Mouse (Mus musculus): ENCODE measurements at regions not wholly inside any gene's neighbourhood (a gene's known extent, or its start where the extent isn't known, plus 50 kb on each side); places are given as distances from the start of the nearest gene placed in this dataset.

DNA sequence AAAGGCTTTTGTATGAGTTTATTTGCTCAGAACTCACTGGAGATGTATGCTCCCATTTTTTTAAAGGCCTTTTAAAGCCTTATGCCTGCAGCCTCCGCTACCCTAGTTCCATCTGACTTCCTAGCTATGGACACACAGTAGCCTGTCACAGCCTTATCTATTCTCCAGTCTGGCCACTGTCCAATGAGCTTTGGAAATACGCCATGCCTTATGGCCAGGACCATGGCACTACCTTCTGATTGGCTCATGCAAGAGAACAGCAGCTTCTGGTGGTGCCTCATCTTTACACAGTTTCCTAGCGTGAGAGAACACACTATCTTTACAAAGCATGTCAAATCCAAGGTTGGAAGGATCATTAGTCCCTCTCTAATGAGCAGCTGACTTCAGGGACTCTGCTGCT, 424.1 kb upstream of the Zdhhc25 start:
- Histone ChIP-seq H3K36me3 (ENCODE audit: control insufficient read depth, insufficient read depth, low read length) (no peaks in the 10 kb centered on the region), H3K4me1 (ENCODE audit: control insufficient read depth, insufficient read depth, low read length) (no peaks in the 10 kb centered on the region), H3K27ac (ENCODE audit: low read length) (no peak overlapping the region), H3K4me2 (replicated peaks; ENCODE audit: low read depth, low read length) (no peak overlapping the region), H3K9me3 (ENCODE audit: control insufficient read depth, low read depth, low read length) (no peaks in the 10 kb centered on the region), H3K4me3 (ENCODE audit: low read depth, low read length) (no peak overlapping the region), H3K9ac (replicated peaks; ENCODE audit: low read depth, low read length) (no peak overlapping the region), H3K27me3 (ENCODE audit: control insufficient read depth, insufficient read depth, low read length) (no peaks in the 10 kb centered on the region)
- no peak for ATAC-seq (ENCODE audit: insufficient number of reproducible peaks, insufficient read depth, low FRiP score, low read depth)
- 75% methylated on average over 3 of the region's 3 CpGs for WGBS

DNA sequence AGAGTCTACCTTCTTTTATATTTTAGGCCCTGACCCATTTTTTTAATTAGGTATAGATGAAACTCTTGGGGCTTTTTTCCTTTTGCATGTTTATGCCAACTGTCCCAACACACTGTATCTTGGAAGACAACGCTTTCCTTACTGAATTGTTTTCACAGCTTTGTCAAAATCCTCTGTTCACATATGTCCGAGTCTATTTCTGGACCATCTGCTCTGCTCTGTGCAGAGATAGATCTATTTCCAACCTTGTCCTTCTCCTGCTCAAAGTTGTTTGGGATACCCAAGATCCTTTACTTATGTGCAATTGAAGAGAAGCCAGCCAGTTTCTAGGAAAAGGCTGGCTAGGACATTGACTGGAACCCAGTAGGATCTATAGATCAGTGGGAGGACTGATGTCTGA, 403.6 kb upstream of the Zdhhc25 start:
- no peak overlapping the region for H3K27ac ChIP-seq (ENCODE audit: low read length)
- no peak overlapping the region for H3K9ac ChIP-seq (replicated peaks; ENCODE audit: low read depth, low read length)
- 93% methylated on average over 2 of the region's 2 CpGs for WGBS
- H3K4me3 ChIP-seq (ENCODE audit: low read depth, low read length), result no peak overlapping the region
- no peak for ATAC-seq (ENCODE audit: insufficient number of reproducible peaks, insufficient read depth, low FRiP score, low read depth)
- H3K4me1 ChIP-seq (ENCODE audit: control insufficient read depth, insufficient read depth, low read length), result no peaks in the 10 kb centered on the region
- no peak overlapping the region for H3K4me2 ChIP-seq (replicated peaks; ENCODE audit: low read depth, low read length)
- H3K27me3 ChIP-seq (ENCODE audit: control insufficient read depth, insufficient read depth, low read length), result no peaks in the 10 kb centered on the region
- H3K9me3 ChIP-seq (ENCODE audit: control insufficient read depth, low read depth, low read length), result no peaks in the 10 kb centered on the region
- H3K36me3 ChIP-seq (ENCODE audit: control insufficient read depth, insufficient read depth, low read length), result no peaks in the 10 kb centered on the region

DNA sequence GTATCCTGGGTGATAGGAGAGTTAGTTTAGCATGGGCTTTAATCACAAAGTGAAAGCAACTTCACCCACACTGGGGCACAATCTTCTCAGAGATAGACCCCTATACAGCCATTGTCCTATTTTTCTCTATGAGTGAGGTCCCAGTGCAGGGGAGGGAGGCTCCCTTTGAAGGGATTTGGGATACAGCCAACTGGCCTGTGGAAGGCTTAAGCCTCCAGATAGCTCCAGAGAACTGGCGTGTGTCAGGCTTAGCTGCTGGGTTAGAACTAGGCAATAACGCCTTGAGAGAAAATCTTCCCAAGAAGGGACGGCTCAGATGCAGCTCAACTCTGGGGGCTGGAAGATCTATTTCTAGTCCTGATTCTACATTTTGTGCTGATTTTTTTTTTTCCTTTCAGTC, 397.4 kb upstream of the Zdhhc25 start:
- H3K27ac ChIP-seq (ENCODE audit: low read length), result no peak overlapping the region
- no peaks in the 10 kb centered on the region for H3K36me3 ChIP-seq (ENCODE audit: control insufficient read depth, insufficient read depth, low read length)
- H3K4me1 ChIP-seq (ENCODE audit: control insufficient read depth, insufficient read depth, low read length), result no peaks in the 10 kb centered on the region
- no peak overlapping the region for H3K4me2 ChIP-seq (replicated peaks; ENCODE audit: low read depth, low read length)
- no peaks in the 10 kb centered on the region for H3K9me3 ChIP-seq (ENCODE audit: control insufficient read depth, low read depth, low read length)
- ATAC-seq (ENCODE audit: insufficient number of reproducible peaks, insufficient read depth, low FRiP score, low read depth), result no peak
- no peak overlapping the region for H3K9ac ChIP-seq (replicated peaks; ENCODE audit: low read depth, low read length)
- 63% methylated on average over 3 of the region's 3 CpGs for WGBS
- no peaks in the 10 kb centered on the region for H3K27me3 ChIP-seq (ENCODE audit: control insufficient read depth, insufficient read depth, low read length)
- no peak overlapping the region for H3K4me3 ChIP-seq (ENCODE audit: low read depth, low read length)

DNA sequence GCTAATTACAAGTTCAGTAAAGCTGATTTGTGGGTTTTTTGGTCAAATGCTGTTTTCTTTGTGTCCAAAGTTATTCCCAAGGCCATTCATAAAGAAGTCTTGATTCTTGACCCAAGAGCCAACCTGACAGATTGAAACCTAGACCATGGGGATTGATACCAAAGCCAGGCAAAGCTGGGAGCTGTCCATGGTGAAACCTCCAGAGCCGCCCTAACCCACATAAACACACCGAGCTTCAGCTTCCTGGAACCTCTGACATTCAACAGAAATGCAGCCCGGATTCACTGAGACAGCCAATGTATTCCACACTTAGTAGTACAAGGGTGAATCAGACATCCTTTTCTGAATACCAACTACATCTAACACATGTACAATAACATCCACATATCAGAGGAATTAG, 386.7 kb upstream of the Zdhhc25 start:
- no peaks in the 10 kb centered on the region for H3K36me3 ChIP-seq (ENCODE audit: control insufficient read depth, insufficient read depth, low read length)
- no peak overlapping the region for H3K4me2 ChIP-seq (replicated peaks; ENCODE audit: low read depth, low read length)
- H3K27ac ChIP-seq (ENCODE audit: low read length), result no peak overlapping the region
- no peak overlapping the region for H3K9ac ChIP-seq (replicated peaks; ENCODE audit: low read depth, low read length)
- no peaks in the 10 kb centered on the region for H3K4me1 ChIP-seq (ENCODE audit: control insufficient read depth, insufficient read depth, low read length)
- ATAC-seq (ENCODE audit: insufficient number of reproducible peaks, insufficient read depth, low FRiP score, low read depth), result no peak
- WGBS, result 28% methylated on average over 3 of the region's 3 CpGs
- H3K4me3 ChIP-seq (ENCODE audit: low read depth, low read length), result no peak overlapping the region
- H3K27me3 ChIP-seq (ENCODE audit: control insufficient read depth, insufficient read depth, low read length), result no peaks in the 10 kb centered on the region
- H3K9me3 ChIP-seq (ENCODE audit: control insufficient read depth, low read depth, low read length), result no peaks in the 10 kb centered on the region

DNA sequence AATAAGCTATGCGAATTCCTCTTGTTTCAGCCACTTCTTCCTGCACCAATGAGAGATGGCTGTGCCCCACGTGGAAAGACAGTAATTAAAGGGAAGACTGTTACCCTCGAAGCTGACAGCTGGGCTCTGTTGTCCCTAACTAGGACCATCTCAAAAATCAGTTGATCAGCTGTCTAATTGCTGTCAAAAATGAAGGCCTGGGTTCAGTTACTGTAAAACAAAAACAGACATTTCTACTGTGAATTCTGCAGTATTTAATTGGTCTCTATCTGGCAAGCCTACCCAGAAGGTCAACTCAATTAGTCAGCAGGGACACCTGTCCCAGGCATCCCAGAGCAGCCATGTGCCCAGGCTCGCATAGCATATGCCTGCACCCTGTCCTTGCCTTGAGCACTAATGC, 385.8 kb upstream of the Zdhhc25 start:
- no peak overlapping the region for H3K4me3 ChIP-seq (ENCODE audit: low read depth, low read length)
- no peaks in the 10 kb centered on the region for H3K9me3 ChIP-seq (ENCODE audit: control insufficient read depth, low read depth, low read length)
- H3K36me3 ChIP-seq (ENCODE audit: control insufficient read depth, insufficient read depth, low read length), result no peaks in the 10 kb centered on the region
- WGBS, result 52% methylated on average over 4 of the region's 4 CpGs
- no peaks in the 10 kb centered on the region for H3K27me3 ChIP-seq (ENCODE audit: control insufficient read depth, insufficient read depth, low read length)
- no peak for ATAC-seq (ENCODE audit: insufficient number of reproducible peaks, insufficient read depth, low FRiP score, low read depth)
- no peak overlapping the region for H3K4me2 ChIP-seq (replicated peaks; ENCODE audit: low read depth, low read length)
- no peak overlapping the region for H3K9ac ChIP-seq (replicated peaks; ENCODE audit: low read depth, low read length)
- no peak overlapping the region for H3K27ac ChIP-seq (ENCODE audit: low read length)
- no peaks in the 10 kb centered on the region for H3K4me1 ChIP-seq (ENCODE audit: control insufficient read depth, insufficient read depth, low read length)

DNA sequence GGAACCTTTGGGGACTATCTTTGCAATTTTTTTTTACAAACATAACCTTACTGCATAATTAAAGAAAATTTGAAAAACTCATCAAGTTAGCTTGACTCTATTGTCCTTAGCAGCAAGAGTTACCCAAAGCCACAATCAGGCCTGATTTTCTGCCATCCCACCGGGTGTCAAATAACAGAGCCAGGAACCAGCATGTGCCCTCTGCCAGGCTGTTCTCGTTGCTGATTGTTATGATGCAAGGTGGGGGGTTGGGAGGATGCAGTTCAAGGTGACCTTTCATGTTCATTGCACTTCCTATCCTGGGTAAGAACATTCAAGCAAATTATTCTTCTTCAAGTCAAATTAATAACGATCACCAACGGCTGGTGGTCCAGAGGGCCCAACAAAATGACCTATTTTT, 370.6 kb upstream of the Zdhhc25 start:
- 67% methylated on average over 4 of the region's 4 CpGs for WGBS
- Histone ChIP-seq H3K4me1 (ENCODE audit: control insufficient read depth, insufficient read depth, low read length) (no peaks in the 10 kb centered on the region), H3K9me3 (ENCODE audit: control insufficient read depth, low read depth, low read length) (no peaks in the 10 kb centered on the region), H3K4me3 (ENCODE audit: low read depth, low read length) (no peak overlapping the region), H3K36me3 (ENCODE audit: control insufficient read depth, insufficient read depth, low read length) (no peaks in the 10 kb centered on the region), H3K9ac (replicated peaks; ENCODE audit: low read depth, low read length) (no peak overlapping the region), H3K27me3 (ENCODE audit: control insufficient read depth, insufficient read depth, low read length) (no peaks in the 10 kb centered on the region), H3K27ac (ENCODE audit: low read length) (no peak overlapping the region), H3K4me2 (replicated peaks; ENCODE audit: low read depth, low read length) (no peak overlapping the region)
- no peak for ATAC-seq (ENCODE audit: insufficient number of reproducible peaks, insufficient read depth, low FRiP score, low read depth)

DNA sequence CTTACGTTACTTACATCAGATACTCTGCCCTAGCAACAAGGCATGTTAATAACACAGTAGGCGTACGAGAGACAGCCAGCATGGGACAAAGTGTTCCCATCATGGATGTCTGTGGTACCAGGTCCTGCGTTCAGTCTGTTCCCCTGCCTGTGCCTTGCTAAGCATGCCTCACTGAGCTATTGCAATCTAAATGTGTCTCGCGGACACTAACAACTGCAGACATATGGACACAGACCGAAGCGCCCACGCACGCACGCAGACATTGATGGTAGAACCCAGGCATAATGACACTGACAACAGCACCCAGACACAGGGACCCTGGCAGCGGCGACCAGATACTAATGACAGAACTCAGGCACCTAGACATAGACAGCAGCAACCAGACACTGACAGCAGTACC, 355.5 kb upstream of the Zdhhc25 start:
- WGBS, result 86% methylated on average over 13 of the region's 13 CpGs
- Histone ChIP-seq H3K27ac (ENCODE audit: low read length) (no peak overlapping the region), H3K36me3 (ENCODE audit: control insufficient read depth, insufficient read depth, low read length) (no peaks in the 10 kb centered on the region), H3K9ac (replicated peaks; ENCODE audit: low read depth, low read length) (no peak overlapping the region), H3K4me1 (ENCODE audit: control insufficient read depth, insufficient read depth, low read length) (no peaks in the 10 kb centered on the region), H3K9me3 (ENCODE audit: control insufficient read depth, low read depth, low read length) (no peaks in the 10 kb centered on the region), H3K4me2 (replicated peaks; ENCODE audit: low read depth, low read length) (no peak overlapping the region), H3K27me3 (ENCODE audit: control insufficient read depth, insufficient read depth, low read length) (no peaks in the 10 kb centered on the region), H3K4me3 (ENCODE audit: low read depth, low read length) (no peak overlapping the region)
- no peak for ATAC-seq (ENCODE audit: insufficient number of reproducible peaks, insufficient read depth, low FRiP score, low read depth)

DNA sequence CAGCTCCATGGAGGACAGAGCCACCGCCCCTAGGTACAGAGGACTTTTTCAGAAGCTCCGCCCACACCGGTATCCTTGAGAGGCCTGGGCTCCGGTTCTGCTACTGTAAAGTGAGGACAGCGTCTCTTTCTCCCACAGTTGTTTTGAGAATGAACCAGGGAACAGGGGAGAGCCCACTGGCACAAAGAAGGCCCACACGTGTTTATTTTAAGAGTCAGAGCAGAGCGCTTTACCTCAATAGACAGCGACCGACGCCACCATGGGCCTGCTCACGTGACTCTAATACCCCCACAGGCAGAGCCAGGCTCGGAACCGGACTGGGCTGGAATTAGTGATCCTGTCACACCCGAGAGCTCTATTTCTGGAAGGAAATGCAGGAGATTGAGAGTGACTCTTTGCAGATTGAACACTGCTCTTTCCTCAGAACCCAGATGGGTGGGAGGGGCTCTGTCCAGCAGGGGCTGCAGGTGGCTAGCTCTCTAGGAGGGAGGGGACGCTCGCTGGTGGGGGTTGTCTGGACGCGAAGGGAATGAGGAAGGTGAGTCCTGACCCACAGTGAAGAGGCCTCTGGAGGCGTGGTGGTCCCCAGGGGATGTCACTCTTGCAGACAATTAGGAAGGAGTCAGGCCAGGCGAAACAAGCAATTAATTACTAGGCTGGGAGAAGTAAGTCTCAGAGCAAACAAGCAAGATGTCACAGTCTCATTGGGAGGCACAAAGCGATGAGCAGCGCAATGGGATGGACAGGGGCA, 354.4 kb upstream of the Zdhhc25 start:
- no peaks in the 10 kb centered on the region for H3K27me3 ChIP-seq (ENCODE audit: control insufficient read depth, insufficient read depth, low read length)
- no peak overlapping the region for H3K9ac ChIP-seq (replicated peaks; ENCODE audit: low read depth, low read length)
- H3K36me3 ChIP-seq (ENCODE audit: control insufficient read depth, insufficient read depth, low read length), result no peaks in the 10 kb centered on the region
- no peak overlapping the region for H3K4me2 ChIP-seq (replicated peaks; ENCODE audit: low read depth, low read length)
- WGBS, result 48% methylated on average over 22 of the region's 22 CpGs
- H3K4me1 ChIP-seq (ENCODE audit: control insufficient read depth, insufficient read depth, low read length), result no peaks in the 10 kb centered on the region
- H3K27ac ChIP-seq (ENCODE audit: low read length), result no peak overlapping the region
- no peak for ATAC-seq (ENCODE audit: insufficient number of reproducible peaks, insufficient read depth, low FRiP score, low read depth)
- no peak overlapping the region for H3K4me3 ChIP-seq (ENCODE audit: low read depth, low read length)
- H3K9me3 ChIP-seq (ENCODE audit: control insufficient read depth, low read depth, low read length), result no peaks in the 10 kb centered on the region

DNA sequence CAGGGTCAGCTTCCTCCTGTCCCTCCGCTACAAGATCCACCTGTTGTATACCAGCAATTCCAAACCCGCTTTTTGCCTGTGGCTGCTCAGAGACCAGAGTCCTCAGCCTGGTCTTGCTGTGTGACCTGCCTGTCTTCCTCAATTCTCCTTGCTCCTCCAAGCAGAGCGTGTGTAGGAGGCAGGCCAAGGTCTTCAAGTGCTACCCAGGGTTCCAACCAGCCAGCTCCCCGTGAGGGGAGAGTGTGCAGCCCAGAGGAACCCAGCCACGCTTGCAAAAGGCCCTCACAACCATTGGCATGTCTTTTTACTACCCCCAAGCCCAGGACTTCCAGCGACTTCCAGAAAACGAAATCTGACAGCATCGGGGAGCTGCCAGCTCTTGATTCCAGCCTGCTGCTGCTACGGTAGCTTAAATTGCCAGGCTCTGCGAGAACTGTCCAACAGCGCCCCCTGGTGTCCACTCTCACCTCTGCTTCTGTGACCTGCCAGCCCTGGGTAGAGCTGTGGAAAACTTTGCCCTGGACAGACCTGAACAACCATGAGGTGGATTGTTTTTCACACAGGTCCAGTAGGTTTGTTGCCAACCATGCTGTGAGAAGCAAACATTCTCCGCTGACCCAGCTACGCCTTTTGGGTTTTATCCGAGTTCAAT, 352.0 kb upstream of the Zdhhc25 start:
- Histone ChIP-seq H3K27me3 (ENCODE audit: control insufficient read depth, insufficient read depth, low read length) (no peaks in the 10 kb centered on the region), H3K36me3 (ENCODE audit: control insufficient read depth, insufficient read depth, low read length) (no peaks in the 10 kb centered on the region), H3K4me3 (ENCODE audit: low read depth, low read length) (no peak overlapping the region), H3K9ac (replicated peaks; ENCODE audit: low read depth, low read length) (no peak overlapping the region), H3K4me2 (replicated peaks; ENCODE audit: low read depth, low read length) (no peak overlapping the region), H3K4me1 (ENCODE audit: control insufficient read depth, insufficient read depth, low read length) (no peaks in the 10 kb centered on the region), H3K9me3 (ENCODE audit: control insufficient read depth, low read depth, low read length) (no peaks in the 10 kb centered on the region), H3K27ac (ENCODE audit: low read length) (no peak overlapping the region)
- WGBS, result 25% methylated on average over 14 of the region's 14 CpGs
- ATAC-seq (ENCODE audit: insufficient number of reproducible peaks, insufficient read depth, low FRiP score, low read depth), result 0 out of 2 replicates have a peak, but pooled peaks have one; percentile 56
